Mouse (Mus musculus) gastrocnemius, postnatal 4 days (tissue): Measurements from ENCODE around the gene Itga4. TPM values are rescaled to one million over a fixed set of nuclear protein-coding genes. Genes with fewer than 3 reads are reported as not detected.

Experiments used
- DNase-seq, 2 experiments: peaks; one replicate each; pipeline ENCODE4 v3.0.0; 2021 to 2022; ENCODE audit warnings: low spot score in 2 of 2, mixed read lengths in 2 of 2
- long read RNA-seq, 2 experiments: library from polyadenylated mRNA; stranded (forward); transcript quantifications; one replicate each; pipeline ENCODE4 v2.0.0; 2021
- total RNA-seq, 2 experiments: library from RNA; stranded (reverse); gene quantifications; 2 replicates each; pipeline ENCODE4 v1.2.3; 2021

Gene Itga4
- 10 to 100 TPM; 12.9 to 13.4 TPM for total RNA-seq
- long read RNA-seq, experiment 1, partial matches to known transcripts = 0 of 2 reads
- long read RNA-seq, experiment 1, other reads (novel, unspliced or antisense) = 2 of 2 reads
- long read RNA-seq, experiment 2, full-length matches to known transcripts = 1 of 2 reads
- long read RNA-seq, experiment 2, partial matches to known transcripts = 0 of 2 reads
- long read RNA-seq, experiment 2, other reads (novel, unspliced or antisense) = 1 of 2 reads

- DNase-seq = peak; percentile 36 to 57
Measured at GRCm38 (mm10) chr2:79255192-79256000, at the start of gene Itga4. Gene Itga4 (plus strand): TSS chr2:79255426.

GRCm38 (mm10) chr2:79206191-79206755 is 49.0 kb upstream of the Itga4 start:
- no peak for DNase-seq

GRCm38 (mm10) chr2:79214982-79215381 is 40.2 kb upstream of the Itga4 start:
- no peak for DNase-seq

GRCm38 (mm10) chr2:79215479-79215878 is 39.7 kb upstream of the Itga4 start:
- no peak for DNase-seq

- no peak for DNase-seq
Measured at GRCm38 (mm10) chr2:79224714-79225426, 30.4 kb upstream of the Itga4 start.

- no peak for DNase-seq
Measured at GRCm38 (mm10) chr2:79227805-79228241, 27.4 kb upstream of the Itga4 start.

- no peak for DNase-seq
Measured at GRCm38 (mm10) chr2:79231056-79231949, 23.9 kb upstream of the Itga4 start.

GRCm38 (mm10) chr2:79235767-79236487 is 19.3 kb upstream of the Itga4 start:
- DNase-seq = no peak

GRCm38 (mm10) chr2:79237216-79237615 is 18.0 kb upstream of the Itga4 start:
- no peak for DNase-seq

GRCm38 (mm10) chr2:79244276-79244675 is 10.9 kb upstream of the Itga4 start:
- no peak for DNase-seq

GRCm38 (mm10) chr2:79244743-79245142 is 10.5 kb upstream of the Itga4 start:
- no peak for DNase-seq

GRCm38 (mm10) chr2:79248283-79248682 is 6.9 kb upstream of the Itga4 start:
- no peak for DNase-seq

GRCm38 (mm10) chr2:79250510-79250909 is 4.7 kb upstream of the Itga4 start:
- no peak for DNase-seq

- no peak for DNase-seq
Measured at GRCm38 (mm10) chr2:79253754-79254197, 1.4 kb upstream of the Itga4 start.

- no peak for DNase-seq
Measured at GRCm38 (mm10) chr2:79254588-79255191, 536 bp upstream of the Itga4 start.

GRCm38 (mm10) chr2:79256001-79256339 is 744 bp downstream of the Itga4 start:
- no peak for DNase-seq

- DNase-seq = no peak
Measured at GRCm38 (mm10) chr2:79256376-79256775, 1.1 kb downstream of the Itga4 start.

- no peak for DNase-seq
Measured at GRCm38 (mm10) chr2:79256880-79257279, 1.7 kb downstream of the Itga4 start.

- no peak for DNase-seq
Measured at GRCm38 (mm10) chr2:79257411-79257810, 2.2 kb downstream of the Itga4 start.
